Mouse (Mus musculus) cerebellum, postnatal 36 days (tissue): ENCODE measurements around the gene Armh1.
"Not testable (repeated sequence)": the region's sequence is repeated elsewhere in the genome, so short reads cannot be mapped to it uniquely, and the experiment has no call there.

Experiments
- DNase-seq, 2 experiments: peaks; one replicate each; pipeline ENCODE4 v3.0.0; 2021 to 2022; ENCODE audit warnings: mixed read lengths in 2 of 2

Gene Armh1

DNA sequence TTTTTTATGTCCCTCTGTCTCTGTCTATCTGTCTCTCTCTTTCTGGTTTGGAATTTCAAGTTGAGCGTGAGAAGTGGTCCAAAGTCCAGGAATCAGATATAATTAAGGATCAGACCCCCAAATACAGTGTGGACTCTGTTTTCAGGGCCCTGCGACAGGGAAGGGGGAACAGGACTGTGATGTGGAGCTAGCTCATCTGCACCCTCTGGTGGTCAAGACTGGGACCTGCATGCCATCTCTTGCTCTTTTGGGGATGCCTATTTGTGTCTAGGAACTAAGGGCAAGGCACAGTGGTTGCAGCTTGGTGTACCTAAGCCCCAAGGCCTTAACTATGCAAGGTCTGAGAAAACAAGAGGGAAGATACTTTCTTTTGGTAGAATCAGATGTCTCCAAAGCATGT lies 15.4 kb upstream of the Armh1 start:
- DNase-seq = peak; percentile 74 to 80

DNA sequence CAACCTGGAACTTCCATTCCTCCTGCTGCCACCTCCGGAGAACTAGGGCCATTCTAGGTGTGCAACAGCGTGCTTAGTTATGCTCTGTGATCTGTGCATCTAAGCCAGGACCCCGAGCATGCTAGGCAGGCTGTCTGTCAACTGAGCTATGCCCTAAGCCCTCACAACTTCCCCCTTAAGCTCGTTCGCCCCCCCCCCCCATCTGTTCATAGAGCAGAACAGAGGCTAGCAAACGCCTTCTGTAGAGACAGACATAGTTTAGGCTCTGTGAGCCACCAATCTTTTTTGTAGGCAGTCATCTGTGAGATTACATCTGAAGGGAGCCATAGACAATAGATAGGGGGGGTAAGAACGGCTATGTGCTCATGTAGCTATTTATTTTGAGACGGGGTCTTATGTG lies 11.1 kb upstream of the Armh1 start:
- DNase-seq = no peak

DNA sequence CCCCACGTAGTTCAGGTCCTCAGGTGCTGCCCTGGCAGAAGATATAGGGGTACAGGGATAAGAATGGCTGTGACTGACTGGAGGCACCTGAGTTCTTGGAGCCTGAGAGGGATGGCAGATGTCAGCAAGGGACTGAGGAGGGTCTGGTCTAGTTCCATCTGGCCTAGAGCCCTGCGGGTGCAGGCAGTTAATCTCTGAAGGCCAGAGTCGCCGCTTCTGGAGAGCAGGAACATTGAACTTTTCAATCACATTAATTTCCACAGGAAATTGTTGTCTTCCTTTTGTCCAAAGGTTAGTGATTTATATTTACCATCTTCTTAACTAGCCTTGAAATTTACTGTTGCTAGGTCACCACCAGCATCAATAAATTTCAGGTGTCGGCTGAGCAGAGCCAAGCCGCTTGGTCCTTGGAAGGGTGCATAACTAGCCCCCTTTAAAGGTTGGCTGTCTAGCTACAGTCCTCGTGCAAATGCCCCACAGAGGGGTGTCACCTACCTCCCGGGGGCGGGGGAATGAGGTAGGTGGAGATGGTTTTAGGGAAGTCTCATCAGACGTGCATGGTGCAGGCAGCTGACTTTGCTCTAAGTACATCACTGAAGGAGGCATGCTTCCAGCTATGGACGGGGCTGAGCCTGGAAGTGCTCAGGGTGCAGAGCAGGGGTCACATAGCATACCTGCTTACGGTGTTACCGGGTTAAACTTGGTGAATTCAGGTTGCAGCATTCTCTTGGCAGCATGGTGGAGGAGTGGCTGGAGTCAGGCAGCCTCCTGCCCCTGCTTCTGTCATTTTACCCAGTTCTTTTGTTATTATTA lies 10.4 kb upstream of the Armh1 start:
- DNase-seq = peak in 1 of 2 experiments; percentile 32

DNA sequence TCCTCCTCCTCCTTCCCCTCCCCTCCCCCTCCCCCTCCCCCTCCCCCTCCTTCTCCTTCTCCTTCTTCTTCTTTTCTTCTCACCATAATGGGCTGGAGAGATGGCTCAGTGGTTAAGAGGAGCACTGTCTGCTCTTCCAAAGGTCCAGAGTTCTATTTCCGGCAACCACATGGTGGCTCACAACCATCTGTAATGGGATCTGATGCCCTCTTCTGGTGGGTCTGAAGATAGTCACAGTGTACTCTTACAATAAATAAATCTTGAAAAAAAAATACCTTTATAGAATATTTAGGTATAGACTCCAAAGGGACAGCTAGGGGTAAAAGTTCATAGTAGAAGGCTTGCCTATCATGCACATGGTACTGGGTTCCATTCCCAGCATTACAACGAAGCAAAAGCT lies 9.3 kb upstream of the Armh1 start:
- no peak for DNase-seq

DNA sequence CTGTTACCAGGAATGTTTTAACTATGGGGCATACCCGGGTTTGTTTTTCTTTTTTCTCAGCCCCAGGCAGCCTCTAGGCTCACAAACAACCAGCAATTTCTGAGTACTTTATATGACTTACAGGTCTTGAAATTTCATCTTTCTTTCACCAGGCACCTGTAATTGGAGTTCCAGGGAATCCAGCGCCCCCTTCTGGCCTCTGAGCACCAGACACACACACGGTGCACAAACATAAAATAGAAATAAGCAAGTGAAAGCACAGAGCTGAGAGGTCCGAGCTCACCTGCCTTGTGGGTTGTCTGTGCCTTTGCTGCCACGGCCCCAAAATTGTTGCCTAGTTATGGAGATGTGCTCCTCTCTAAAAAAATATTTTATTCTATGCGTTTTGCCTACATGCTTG lies 8.0 kb upstream of the Armh1 start:
- not testable (repeated sequence) for DNase-seq

DNA sequence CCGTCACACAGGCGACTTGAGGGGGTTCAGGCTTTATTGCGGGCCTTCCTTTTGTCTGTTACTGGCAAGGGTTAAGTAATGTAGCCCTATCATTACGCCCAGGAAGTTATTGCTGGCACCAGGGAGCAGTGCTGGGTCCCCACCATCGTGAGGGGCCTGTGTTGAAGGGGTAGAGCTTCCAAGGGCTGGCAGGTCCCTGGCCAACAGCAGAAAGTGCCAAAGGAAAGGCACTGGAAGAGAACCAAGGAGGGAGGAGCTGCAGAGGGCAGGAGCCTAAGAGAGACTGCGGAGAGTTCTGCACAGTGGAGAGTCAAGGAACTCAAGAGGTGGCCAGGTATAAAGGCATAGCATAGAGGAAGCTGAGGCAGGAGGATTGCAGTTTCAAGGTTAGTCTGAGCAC lies 2.7 kb upstream of the Armh1 start:
- DNase-seq = no peak

DNA sequence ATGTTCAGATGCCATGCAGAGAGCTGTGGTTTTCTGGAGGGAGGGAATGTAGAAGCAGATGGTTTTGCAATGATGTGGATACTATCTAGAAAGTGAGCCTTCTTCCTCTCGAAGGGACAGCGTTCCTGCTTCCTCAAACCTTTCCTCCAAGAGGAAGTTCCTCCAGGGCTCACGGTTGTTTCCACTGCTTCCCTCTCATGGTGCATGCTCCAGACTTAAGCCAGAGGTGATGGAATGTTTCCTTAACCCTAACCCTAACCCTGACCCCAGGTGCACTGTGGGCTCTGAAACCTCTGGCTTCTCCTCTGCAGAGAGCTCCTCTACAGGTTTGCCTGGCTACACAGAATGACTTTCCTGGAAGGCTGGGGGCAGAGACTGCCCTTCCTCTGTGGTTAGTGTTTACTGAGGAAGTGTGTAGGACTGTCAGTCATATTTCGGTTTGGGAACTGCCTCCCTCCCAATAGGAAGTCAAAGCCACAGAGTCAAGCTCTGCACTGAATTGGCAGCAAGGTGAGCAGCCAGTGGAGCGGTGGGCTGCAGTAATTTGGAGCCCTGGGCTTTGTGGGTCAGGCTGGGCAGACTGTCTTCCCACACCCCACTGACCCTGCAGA lies 2.2 kb upstream of the Armh1 start:
- no peak for DNase-seq

DNA sequence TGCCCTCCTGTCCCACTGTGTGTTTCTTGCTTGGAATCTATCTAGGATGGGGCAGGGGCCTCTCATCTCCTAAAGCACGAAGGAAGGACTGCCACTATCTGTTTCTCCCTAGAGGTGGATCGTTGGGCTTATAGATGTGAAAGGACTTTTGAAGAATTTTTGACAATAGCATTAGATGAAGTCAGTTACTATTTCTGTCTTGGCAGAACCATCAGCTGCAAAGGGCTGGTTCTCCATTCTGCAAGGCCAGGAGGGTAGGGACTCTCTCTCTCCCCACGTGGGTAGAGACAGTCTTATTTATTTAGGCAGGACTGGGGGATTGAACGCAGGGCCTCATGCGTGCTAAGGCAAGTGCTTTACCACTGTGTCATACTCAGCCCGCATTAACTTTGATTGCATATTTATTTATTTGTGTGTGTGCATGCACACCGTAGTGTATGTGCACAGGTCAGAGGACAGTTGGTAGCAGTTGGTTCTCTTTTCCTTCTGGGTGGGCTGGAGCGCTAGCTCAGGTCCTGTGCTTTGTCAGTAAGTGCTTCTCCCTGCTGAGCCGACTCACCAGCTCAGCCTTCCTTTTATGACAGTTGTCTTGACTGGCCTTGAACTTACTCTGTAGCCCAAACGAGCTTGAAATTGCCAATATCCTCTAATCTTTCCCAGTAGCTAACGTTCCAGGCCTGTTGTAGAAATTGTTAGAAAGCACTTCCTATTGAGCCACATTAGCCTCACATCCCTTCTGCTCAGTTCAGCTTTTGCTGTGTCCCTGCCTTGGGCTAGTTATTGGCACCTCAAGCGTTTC lies 1.5 kb upstream of the Armh1 start:
- DNase-seq = no peak

DNA sequence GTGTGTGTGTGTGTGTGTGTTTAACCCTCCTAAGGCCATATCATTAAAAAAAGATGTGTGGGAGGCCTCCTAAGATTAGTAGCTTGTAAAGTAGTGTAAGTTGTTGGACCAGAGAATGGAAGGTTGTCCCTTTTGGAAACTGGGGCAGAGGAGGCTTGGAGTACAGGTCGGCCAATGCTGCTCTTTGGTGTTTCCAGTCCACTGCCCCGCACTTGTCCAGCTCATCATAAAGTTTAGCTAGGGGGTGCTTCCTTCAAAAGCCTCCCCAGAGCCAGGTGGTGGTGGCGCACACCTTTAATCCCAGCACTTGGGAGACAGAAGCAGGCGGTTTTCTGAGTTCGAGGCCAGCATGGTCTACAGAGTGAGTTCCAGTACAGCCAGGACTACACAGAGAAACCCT lies 830 bp upstream of the Armh1 start:
- DNase-seq = no peak

DNA sequence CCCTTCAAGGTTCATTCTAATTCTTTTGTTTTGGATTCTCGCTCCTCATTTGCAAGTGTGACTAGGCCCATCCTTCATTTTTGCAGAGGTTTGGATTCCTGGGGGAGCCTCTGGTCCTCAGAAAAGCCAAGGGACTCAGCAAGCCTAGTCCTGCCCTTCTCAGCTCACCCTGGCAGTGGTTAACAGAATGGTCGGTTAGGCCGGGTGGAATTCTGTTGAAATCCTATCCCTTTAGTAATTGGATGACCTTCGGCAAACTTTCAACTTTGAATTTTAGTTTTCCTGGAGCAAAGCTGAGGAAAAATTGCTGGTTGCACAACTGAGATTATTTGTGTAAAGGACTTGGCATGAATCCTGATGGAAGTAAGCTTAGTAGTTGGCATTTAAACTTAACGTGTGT lies 426 bp upstream of the Armh1 start:
- DNase-seq = no peak

DNA sequence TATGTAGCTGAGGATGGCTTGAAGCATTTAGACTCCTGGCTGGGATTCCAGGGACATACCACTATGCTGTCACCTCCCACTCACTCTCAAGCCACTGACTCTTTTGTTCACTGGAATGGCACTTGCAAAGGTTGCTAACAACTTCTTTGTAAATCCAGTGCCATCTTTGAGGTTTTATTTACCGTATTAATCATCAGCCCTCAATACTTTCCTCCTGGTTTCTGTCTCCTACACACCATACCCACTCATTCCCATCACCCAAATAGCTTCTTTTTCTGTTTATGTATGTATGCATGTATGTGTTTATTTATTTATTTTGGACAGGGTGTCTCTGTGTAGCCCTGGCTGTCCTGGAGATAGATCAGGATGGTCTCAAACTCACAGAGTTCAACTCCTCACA lies 943 bp downstream of the Armh1 start:
- no peak for DNase-seq

DNA sequence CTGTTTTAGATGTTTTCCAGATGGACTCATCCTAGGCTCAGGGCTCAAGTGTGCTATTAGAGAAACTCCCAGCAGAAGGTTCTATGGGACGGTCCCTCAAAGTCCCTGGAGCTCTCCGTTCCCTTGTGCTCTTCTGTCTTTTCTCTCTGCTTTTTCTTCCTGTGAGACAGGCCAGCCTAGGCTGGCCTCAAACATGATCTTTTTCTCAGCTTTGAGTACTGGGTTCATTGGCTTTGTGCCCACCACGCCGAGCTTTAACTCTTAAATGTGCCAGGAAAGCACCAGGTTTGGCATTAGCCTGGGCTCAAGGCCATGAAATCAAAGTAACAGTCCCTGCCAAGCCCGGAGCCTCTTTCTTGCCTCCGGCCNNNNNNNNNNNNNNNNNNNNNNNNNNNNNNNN lies 11.1 kb downstream of the Armh1 start:
- DNase-seq = peak; percentile 37 to 40

DNA sequence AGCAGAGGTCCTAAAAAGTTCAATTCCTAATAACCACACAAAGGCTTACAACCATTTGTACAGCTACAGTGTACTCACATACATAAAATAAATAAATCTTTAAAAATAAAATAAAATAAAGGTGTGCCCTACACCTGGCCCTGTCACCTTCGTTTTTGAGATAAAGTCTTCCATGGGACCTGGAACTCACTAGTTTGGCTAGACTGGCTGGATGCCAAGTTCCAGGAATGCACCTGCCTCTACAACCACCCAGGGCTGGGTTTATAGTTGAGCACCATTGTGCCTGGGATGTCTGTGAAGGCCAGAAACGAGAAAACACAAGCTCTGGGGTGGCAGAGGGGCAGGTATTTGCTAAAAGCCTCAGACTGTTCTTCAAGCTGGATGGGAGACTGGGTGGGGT lies 12.8 kb downstream of the Armh1 start:
- no peak for DNase-seq

DNA sequence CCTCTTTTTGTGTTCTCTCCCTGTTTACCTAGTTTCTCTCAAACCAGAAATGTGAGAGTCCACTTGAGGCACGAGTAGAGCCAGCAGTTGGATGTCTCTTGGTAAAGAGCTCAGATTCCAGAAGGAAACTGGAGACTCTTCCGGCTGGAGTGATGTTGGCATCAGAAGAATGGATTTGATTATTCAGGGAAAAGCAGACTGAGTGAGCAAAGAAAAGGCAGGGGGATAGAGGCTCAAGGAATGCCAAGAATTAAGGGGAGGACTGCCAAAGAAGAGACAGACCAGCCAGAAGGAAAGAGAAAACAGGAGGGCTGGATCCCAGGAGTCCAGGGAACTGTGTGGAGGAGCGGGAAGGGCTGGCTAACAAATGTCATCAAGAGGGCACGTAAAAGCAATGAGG lies 16.1 kb downstream of the Armh1 start:
- DNase-seq = no peak

DNA sequence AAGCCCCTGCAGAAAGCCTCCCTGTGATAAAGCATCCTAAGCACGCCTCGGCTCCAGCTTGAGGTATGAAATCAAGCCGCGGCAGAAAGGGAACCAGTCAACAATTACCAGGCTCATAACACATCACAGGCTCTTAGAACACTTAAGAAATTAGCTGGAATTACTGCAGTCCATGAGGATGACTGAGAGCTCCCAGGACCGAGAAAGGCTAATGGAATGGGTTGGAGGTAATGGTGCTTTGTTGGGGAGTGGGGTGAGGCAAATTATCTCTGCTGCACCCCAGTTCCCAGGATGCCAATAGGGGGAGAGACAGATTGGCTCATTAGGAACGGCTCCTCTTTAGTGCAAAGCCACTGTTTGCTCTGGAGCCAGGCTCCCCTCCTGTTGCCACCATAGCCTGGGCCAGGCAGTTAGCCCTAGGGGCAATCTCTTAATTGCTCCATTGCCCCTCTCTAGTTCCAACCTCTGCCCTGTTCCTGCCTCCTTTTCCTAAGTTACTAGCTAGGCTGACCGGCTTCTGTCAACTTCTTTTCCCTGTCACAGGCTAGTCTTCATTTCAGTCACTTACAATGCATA lies 17.7 kb downstream of the Armh1 start:
- DNase-seq = no peak

DNA sequence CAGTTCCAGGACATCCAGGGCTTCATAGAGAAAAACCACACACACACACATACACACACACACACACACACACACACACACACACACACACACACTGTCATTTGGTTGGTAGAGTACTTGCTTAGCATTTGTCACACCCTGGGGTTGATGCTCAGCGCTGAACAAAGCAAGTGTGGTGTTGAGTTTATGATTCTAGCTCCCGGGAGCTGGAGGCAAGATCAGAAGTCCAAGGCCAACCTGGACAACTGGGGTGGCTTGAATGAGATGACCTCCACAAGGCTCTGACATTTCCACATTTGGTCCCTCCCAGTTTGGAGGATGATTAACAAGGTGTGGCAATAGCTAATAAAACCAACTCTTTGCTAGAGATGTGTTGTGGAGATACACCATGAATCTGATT lies 20.7 kb downstream of the Armh1 start:
- no peak for DNase-seq

DNA sequence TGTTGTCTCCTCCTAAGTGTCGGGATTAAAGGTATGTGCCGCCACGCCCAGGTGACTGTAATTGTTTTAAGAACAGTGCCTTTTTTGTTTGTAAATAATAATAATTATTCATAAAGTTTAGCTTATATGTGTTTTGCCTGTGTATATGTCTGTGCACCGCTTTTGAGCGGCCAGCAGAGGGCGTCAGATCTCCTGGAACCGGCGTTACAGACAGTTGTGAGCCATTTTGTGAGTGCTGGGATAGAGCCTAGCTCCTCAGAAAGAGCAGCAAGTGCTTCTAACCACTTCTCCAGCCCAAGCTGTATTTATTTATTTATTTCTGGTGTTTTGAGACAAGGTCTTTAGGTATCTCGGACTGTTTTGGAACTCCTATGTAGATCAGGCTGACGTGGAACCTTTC lies 21.6 kb downstream of the Armh1 start:
- no peak for DNase-seq

DNA sequence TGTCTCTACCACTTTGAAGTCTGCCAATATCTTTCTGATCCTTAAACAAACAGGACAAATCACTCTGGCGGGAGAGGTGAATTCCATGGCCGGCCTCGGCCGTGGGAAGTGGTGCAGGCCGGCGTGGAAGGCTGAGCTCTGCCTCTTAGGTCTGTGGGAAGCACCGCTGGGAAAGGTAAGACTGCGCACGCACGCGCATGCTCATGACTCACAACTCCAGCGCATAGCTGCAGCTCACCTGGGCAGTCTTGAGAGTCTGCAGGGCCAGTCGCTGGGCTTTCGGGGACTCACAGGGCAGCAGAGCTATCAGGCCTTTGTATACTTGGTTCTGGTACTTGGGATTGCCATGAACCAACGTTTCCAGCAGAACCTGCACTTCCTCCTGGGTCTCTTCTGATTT lies 22.3 kb downstream of the Armh1 start:
- DNase-seq = no peak

DNA sequence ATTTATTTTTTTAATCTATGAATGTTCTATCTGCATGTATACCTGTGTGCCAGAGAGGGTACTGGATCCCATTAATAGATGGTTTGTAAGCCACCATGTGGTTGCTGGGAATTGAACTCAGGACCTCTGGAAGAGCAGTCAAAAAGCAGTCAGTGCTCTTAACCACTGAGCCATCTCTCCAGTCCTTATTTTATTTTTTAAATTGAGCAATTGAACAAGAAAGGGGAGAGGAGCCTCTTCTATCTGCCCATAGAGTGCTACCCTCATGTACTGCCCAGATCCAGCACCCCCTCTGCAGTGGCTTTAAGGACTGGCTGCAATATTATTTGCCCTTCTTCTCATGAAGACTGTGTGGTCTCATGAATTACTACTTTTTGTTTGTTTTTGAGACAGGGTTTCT lies 26.7 kb downstream of the Armh1 start:
- DNase-seq = no peak

DNA sequence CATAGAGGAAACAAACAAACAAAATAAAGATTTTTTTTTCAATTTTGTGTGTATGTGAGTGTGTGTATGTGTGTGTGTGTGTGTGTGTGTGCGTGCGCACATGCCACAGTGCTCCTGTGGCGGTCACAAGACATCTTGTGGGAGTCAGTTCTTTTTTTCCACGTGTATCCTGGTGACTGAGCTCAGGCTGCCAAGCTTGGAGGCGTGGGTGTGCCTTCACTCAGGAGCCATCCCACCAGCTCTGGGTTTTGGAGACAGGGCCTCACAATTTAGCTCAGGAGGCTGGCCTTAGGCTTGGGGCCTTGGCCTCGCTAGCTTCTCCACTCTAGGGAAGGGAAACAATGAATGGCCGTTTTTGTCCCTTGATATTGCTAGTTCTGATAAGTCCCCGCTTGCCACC lies 27.8 kb downstream of the Armh1 start:
- no peak for DNase-seq

DNA sequence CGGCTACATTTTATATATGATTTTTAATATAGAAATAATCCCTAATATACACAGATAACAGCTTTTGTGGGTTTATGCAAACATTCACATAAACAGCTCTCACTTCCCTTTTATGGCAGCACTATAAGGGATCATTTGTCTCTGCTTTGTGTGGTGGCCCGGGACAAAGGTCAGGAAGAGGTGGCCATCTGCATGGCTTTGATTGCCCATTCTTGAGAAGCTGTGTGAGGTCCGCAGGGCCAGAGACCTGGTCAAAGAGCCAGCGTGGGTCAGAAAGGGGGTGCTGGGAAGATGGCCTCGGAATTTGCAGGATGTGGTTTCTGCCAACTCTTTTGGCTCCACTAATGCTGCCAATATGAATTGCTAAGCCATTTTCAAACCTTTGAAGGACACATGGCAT lies 28.9 kb downstream of the Armh1 start:
- no peak for DNase-seq

DNA sequence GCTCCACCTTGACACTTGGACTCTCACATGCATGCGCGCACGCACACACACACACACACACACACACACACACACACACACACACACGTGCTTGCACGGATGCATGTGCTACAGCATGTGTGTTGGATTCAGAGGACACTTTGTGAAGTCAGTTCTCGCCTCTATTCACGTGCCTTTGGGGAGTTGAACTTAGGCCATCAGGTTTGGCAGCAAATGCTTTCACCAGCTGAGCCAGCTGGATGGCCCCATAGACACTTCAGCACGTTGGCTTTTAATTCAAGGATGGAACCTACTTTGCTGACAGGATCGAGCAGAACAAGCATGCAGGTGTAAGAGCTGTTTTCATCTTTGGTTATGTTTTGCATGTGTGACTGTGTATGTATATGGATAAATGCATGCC lies 30.1 kb downstream of the Armh1 start:
- DNase-seq = no peak

DNA sequence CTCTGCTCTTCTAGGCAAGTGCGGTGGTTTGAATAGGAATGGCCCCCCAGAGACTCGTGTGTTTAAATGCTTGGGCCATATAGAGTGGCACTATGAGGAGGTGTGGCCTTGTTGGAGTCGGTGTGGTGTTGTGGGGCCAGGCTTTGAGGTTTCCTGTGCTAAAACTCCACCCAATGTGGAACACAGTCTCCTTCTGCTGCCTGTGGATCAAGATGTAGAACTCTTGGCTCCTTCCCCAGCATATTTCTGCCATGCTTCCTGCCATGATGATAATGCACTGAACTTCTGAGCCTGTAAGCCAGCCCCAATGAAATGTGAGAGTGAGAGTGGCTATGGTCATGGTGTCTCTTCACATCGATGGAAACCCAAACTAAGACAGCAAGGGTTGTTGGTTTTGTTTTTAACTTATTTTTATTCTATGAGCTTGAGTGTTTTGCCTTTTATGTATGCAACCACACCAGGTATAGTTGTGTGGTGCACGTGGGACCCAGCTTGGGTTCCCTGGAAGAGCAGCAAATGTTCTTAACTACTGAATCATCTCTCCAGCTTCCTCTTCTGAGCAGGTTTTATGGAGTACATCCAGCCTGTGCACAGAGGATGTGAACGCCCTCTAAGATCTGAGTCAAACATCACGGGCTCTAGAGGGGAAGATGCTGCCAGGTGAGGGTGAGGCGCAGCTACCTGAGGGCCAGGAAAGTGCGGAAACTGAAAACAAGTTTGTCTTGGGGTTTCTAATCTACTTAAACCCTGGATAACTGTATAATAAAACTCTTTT lies 31.0 kb downstream of the Armh1 start:
- no peak for DNase-seq
